Mouse (Mus musculus) embryonic facial prominence, embryonic 11.5 days (tissue): ENCODE data around the gene Hoxc8. TPM values are rescaled to one million over a fixed set of nuclear protein-coding genes. Genes with fewer than 3 reads are reported as not detected.

Source experiments
- ATAC-seq: fragments of 200-750 bp; cut with Nextera tagmentation; replicated peaks from 2 replicates; pipeline ENCODE4 v1.8.0; 2017; ENCODE audit warnings: low read depth; ENCODE audit not compliant: insufficient number of reproducible peaks, low FRiP score, low TSS enrichment
- DNase-seq: peaks from one replicate; pipeline ENCODE4 v3.0.0-alpha.2; 2015; ENCODE audit warnings: low spot score
- H3K27ac ChIP-seq: fragments of 300-500 bp; sonication (generic); replicated peaks from 2 replicates; pipeline ENCODE4 v1.5.1; 2014; ENCODE audit warnings: mild to moderate bottlenecking, low read depth, low read length, control low read depth
- H3K27me3 ChIP-seq: fragments of 300-500 bp; sonication (generic); 2 replicates; pipeline ENCODE4 v1.6.1; 2014; ENCODE audit warnings: mild to moderate bottlenecking, low read length, moderate library complexity, mixed read lengths; ENCODE audit not compliant: control insufficient read depth, insufficient read depth
- H3K36me3 ChIP-seq: fragments of 300-500 bp; sonication (generic); replicated peaks from 2 replicates; pipeline ENCODE4 v1.6.1; 2014; ENCODE audit warnings: low read depth, mild to moderate bottlenecking, low read length, moderate library complexity, mixed read lengths; ENCODE audit not compliant: control insufficient read depth, insufficient read depth
- H3K4me1 ChIP-seq: fragments of 300-500 bp; sonication (generic); 2 replicates; pipeline ENCODE4 v1.6.1; 2014; ENCODE audit warnings: low read length, mixed read lengths; ENCODE audit not compliant: control insufficient read depth, insufficient read depth
- H3K4me2 ChIP-seq: fragments of 300-500 bp; sonication (generic); 2 replicates; pipeline ENCODE4 v1.6.1; 2014; ENCODE audit warnings: low read depth, mild to moderate bottlenecking, control low read depth, low read length, moderate library complexity
- H3K4me3 ChIP-seq: fragments of 300-500 bp; sonication (generic); 2 replicates; pipeline ENCODE4 v1.5.1; 2014; ENCODE audit warnings: low read depth, low read length, control low read depth
- H3K9ac ChIP-seq: fragments of 300-500 bp; sonication (generic); replicated peaks from 2 replicates; pipeline ENCODE4 v1.6.1; 2014; ENCODE audit warnings: mild to moderate bottlenecking, control low read depth, low read length
- H3K9me3 ChIP-seq: fragments of 300-500 bp; sonication (generic); replicated peaks from 2 replicates; pipeline ENCODE4 v1.6.1; 2016; ENCODE audit warnings: mild to moderate bottlenecking, low read length, inconsistent platforms, mixed read lengths; ENCODE audit not compliant: control insufficient read depth
- whole genome bisulfite sequencing: fragments of 180-500 bp; shearing (Covaris S2); extraction: QIAGEN DNeasy Blood & Tissue Kit; methylation state at CpG from one replicate; pipeline ENCODE4 v1.1.7; 2014; 5-methylcytosine and 5-hydroxymethylcytosine counted together
- polyA plus RNA-seq: library from polyadenylated mRNA; unstranded; fragments of >200 nt; fragmentation: Nextera tagmentation; extraction: Ambion mirVana; gene quantifications from 2 replicates; pipeline ENCODE4 v1.2.1, GENCODE M21; 2014

Hoxc8 gene
- polyA plus RNA-seq, 1 experiment from 2014 or later: not detected

GRCm38 (mm10) chr15:103032646-103033575 is 42.5 kb downstream of the Hoxc8 start:
- Histone ChIP-seq H3K4me1 (no peaks in the 10 kb centered on the region), H3K4me3 (no peak overlapping the region), H3K9me3 (no peaks in the 10 kb centered on the region), H3K27ac (no peak overlapping the region), H3K36me3 (no peaks in the 10 kb centered on the region), H3K9ac (no peak overlapping the region), H3K27me3 (peaks cover 92% of the 10 kb centered on the region), H3K4me2 (no peak overlapping the region)
- DNase-seq (no peak), ATAC-seq (no peak)
- under 1% methylated on average over 26 of the region's 26 CpGs for WGBS

- no peaks in the 10 kb centered on the region for H3K4me1 ChIP-seq
- no peak overlapping the region for H3K27ac ChIP-seq
- ATAC-seq: no peak
- under 1% methylated on average over 24 of the region's 24 CpGs for WGBS
- DNase-seq: no peak
- no peaks in the 10 kb centered on the region for H3K36me3 ChIP-seq
- H3K9me3 ChIP-seq: no peaks in the 10 kb centered on the region
- H3K27me3 ChIP-seq: peaks cover 92% of the 10 kb centered on the region
- H3K4me2 ChIP-seq: no peak overlapping the region
- H3K9ac ChIP-seq: no peak overlapping the region
- peak overlapping the region; percentile 7; the same call in 1 of the 2 replicates for H3K4me3 ChIP-seq
These were observed 43.8 kb downstream of the Hoxc8 start for GRCm38 (mm10) chr15:103034043-103034806.

- Histone ChIP-seq H3K4me3 (peak overlapping the region; percentile 7; the same call in 1 of the 2 replicates), H3K9me3 (no peaks in the 10 kb centered on the region), H3K27ac (no peak overlapping the region), H3K4me1 (no peaks in the 10 kb centered on the region), H3K36me3 (no peaks in the 10 kb centered on the region), H3K9ac (no peak overlapping the region), H3K4me2 (no peak overlapping the region), H3K27me3 (peaks cover 93% of the 10 kb centered on the region)
- DNase-seq (no peak), ATAC-seq (no peak)
- 1% methylated on average over 34 of the region's 34 CpGs for WGBS
These were observed 44.6 kb downstream of the Hoxc8 start for GRCm38 (mm10) chr15:103034807-103035547.

GRCm38 (mm10) chr15:103035548-103035881 is 45.1 kb downstream of the Hoxc8 start:
- H3K4me2 ChIP-seq: no peak overlapping the region
- no peak for DNase-seq

GRCm38 (mm10) chr15:103037579-103037978 is 47.2 kb downstream of the Hoxc8 start:
- Histone ChIP-seq H3K9ac (no peak overlapping the region), H3K4me2 (no peak overlapping the region), H3K4me1 (no peaks in the 10 kb centered on the region), H3K36me3 (no peaks in the 10 kb centered on the region), H3K9me3 (no peaks in the 10 kb centered on the region), H3K27ac (no peak overlapping the region), H3K27me3 (peaks cover 96% of the 10 kb centered on the region), H3K4me3 (no peak overlapping the region)
- DNase-seq (no peak), ATAC-seq (no peak)
- WGBS: 17% methylated on average over 1 of the region's 1 CpGs

More at GRCm38 (mm10) chr15:103035548-103035881, 45.1 kb downstream of the Hoxc8 start:
- Histone ChIP-seq H3K4me3 (no peak overlapping the region), H3K9ac (no peak overlapping the region), H3K4me1 (no peaks in the 10 kb centered on the region), H3K9me3 (no peaks in the 10 kb centered on the region), H3K36me3 (no peaks in the 10 kb centered on the region), H3K27ac (no peak overlapping the region), H3K27me3 (peaks cover 93% of the 10 kb centered on the region)
- 0% methylated on average over 14 of the region's 14 CpGs for WGBS
- no peak for ATAC-seq

- H3K4me2 ChIP-seq: no peak overlapping the region
- DNase-seq (peak; percentile 0), ATAC-seq (no peak)
- H3K27me3 ChIP-seq: peaks cover 92% of the 10 kb centered on the region
- no peaks in the 10 kb centered on the region for H3K36me3 ChIP-seq
- no peak overlapping the region for H3K4me3 ChIP-seq
- WGBS: 8% methylated on average over 10 of the region's 10 CpGs
- H3K4me1 ChIP-seq: no peaks in the 10 kb centered on the region
- no peak overlapping the region for H3K9ac ChIP-seq
- no peaks in the 10 kb centered on the region for H3K9me3 ChIP-seq
- H3K27ac ChIP-seq: no peak overlapping the region
These were observed 48.5 kb downstream of the Hoxc8 start for GRCm38 (mm10) chr15:103038701-103039480.

- Histone ChIP-seq H3K27ac (no peak overlapping the region), H3K27me3 (peaks cover 88% of the 10 kb centered on the region), H3K4me1 (no peaks in the 10 kb centered on the region), H3K9ac (no peak overlapping the region), H3K36me3 (no peaks in the 10 kb centered on the region), H3K9me3 (no peaks in the 10 kb centered on the region), H3K4me2 (no peak overlapping the region), H3K4me3 (no peak overlapping the region)
- no peak for ATAC-seq
- peak; percentile 0 for DNase-seq
- 3% methylated on average over 3 of the region's 3 CpGs for WGBS
These were observed 49.2 kb downstream of the Hoxc8 start for GRCm38 (mm10) chr15:103039609-103040008.
